Mouse (Mus musculus): ENCODE data around the gene Trpd52l3.
"Not testable (repeated sequence)": the region's sequence is repeated elsewhere in the genome, so short reads cannot be mapped to it uniquely, and the experiment has no call there.

The Trpd52l3 gene

GRCm38 (mm10) chr19:30003621-30004020, at the start of gene Trpd52l3:
Gene Trpd52l3, plus strand, starts transcription at chr19:30003790.
- no peak for DNase-seq

GRCm38 (mm10) chr19:29953833-29954232, 49.8 kb upstream of the Trpd52l3 start:
- no peak for DNase-seq

- DNase-seq, result no peak
Observed at GRCm38 (mm10) chr19:29955454-29955853, 48.1 kb upstream of the Trpd52l3 start.

- no peak for DNase-seq
Observed at GRCm38 (mm10) chr19:29960906-29961305, 42.7 kb upstream of the Trpd52l3 start.

GRCm38 (mm10) chr19:29961842-29962241, 41.7 kb upstream of the Trpd52l3 start:
- DNase-seq, result no peak

- DNase-seq, result no peak
Observed at GRCm38 (mm10) chr19:29963598-29964092, 39.9 kb upstream of the Trpd52l3 start.

- DNase-seq, result no peak
Observed at GRCm38 (mm10) chr19:29967960-29968359, 35.6 kb upstream of the Trpd52l3 start.

GRCm38 (mm10) chr19:29973396-29973795, 30.2 kb upstream of the Trpd52l3 start:
- no peak for DNase-seq

- no peak for DNase-seq
Observed at GRCm38 (mm10) chr19:29978847-29979246, 24.7 kb upstream of the Trpd52l3 start.

GRCm38 (mm10) chr19:29979452-29980089, 24.0 kb upstream of the Trpd52l3 start:
- DNase-seq, result no peak

- no peak for DNase-seq
Observed at GRCm38 (mm10) chr19:29984208-29985005, 19.2 kb upstream of the Trpd52l3 start.

GRCm38 (mm10) chr19:29986464-29987091, 17.0 kb upstream of the Trpd52l3 start:
- DNase-seq, result no peak

GRCm38 (mm10) chr19:30000406-30001365, 2.9 kb upstream of the Trpd52l3 start:
- no peak for DNase-seq

- DNase-seq, result no peak
Observed at GRCm38 (mm10) chr19:30001550-30001949, 2.0 kb upstream of the Trpd52l3 start.

GRCm38 (mm10) chr19:30006371-30006770, 2.8 kb downstream of the Trpd52l3 start:
- no peak for DNase-seq

- no peak for DNase-seq
Observed at GRCm38 (mm10) chr19:30010520-30011296, 7.1 kb downstream of the Trpd52l3 start.

- no peak for DNase-seq
Observed at GRCm38 (mm10) chr19:30014331-30014730, 10.7 kb downstream of the Trpd52l3 start.

- DNase-seq, result no peak
Observed at GRCm38 (mm10) chr19:30016156-30016555, 12.6 kb downstream of the Trpd52l3 start.

GRCm38 (mm10) chr19:30023419-30023818, 19.8 kb downstream of the Trpd52l3 start:
- not testable (repeated sequence) for DNase-seq

GRCm38 (mm10) chr19:30029002-30029710, 25.6 kb downstream of the Trpd52l3 start:
- DNase-seq, result no peak

Measured in right cerebral cortex, postnatal 14 days (tissue).